Mouse (Mus musculus) spleen, adult 2 months (tissue): Measurements from ENCODE around the gene Ikzf4. TPM values are rescaled to one million over a fixed set of nuclear protein-coding genes. Genes with fewer than 3 reads are reported as not detected.
"Not testable (repeated sequence)": the region's sequence is repeated elsewhere in the genome, so short reads cannot be mapped to it uniquely, and the experiment has no call there.

ENCODE experiments used
- DNase-seq, 2 experiments: peaks; one replicate each; pipeline versions ENCODE4 v3.0.0 to v3.0.0-alpha.2; 2012 to 2021; ENCODE audit warnings: low spot score in 2 of 2, low read depth in 1 of 2
- H3K27ac ChIP-seq: fragments of 200-500 bp; 2 replicates; pipeline ENCODE4 v1.5.1; 2012; ENCODE audit warnings: low read length, inconsistent platforms; ENCODE audit not compliant: insufficient read depth
- H3K27me3 ChIP-seq: fragments of 200-500 bp; 2 replicates; pipeline ENCODE4 v1.6.1; 2012; ENCODE audit warnings: mild to moderate bottlenecking, moderate library complexity, low read length, inconsistent platforms; ENCODE audit not compliant: control insufficient read depth, insufficient read depth
- H3K36me3 ChIP-seq: fragments of 200-500 bp; 2 replicates; pipeline ENCODE4 v1.6.1; 2012; ENCODE audit warnings: mild to moderate bottlenecking, low read length, inconsistent platforms; ENCODE audit not compliant: control insufficient read depth, insufficient read depth
- H3K4me1 ChIP-seq: fragments of 200-500 bp; 2 replicates; pipeline ENCODE4 v1.6.1; 2011; ENCODE audit warnings: inconsistent platforms; ENCODE audit not compliant: control insufficient read depth, insufficient read depth, insufficient read length
- H3K4me3 ChIP-seq: fragments of 200-500 bp; 2 replicates; pipeline ENCODE4 v1.5.1; 2011; ENCODE audit warnings: mild to moderate bottlenecking, inconsistent platforms; ENCODE audit not compliant: insufficient read depth, insufficient read length; ENCODE audit errors: extremely low read depth
- CTCF ChIP-seq: fragments of 200-500 bp; IDR thresholded peaks from 2 replicates; pipeline ENCODE4 v1.5.1; 2011; ENCODE audit warnings: mild to moderate bottlenecking, inconsistent platforms; ENCODE audit not compliant: insufficient read depth, insufficient read length, insufficient replicate concordance; ENCODE audit errors: extremely low read depth
- POLR2A ChIP-seq: fragments of 200-500 bp; IDR thresholded peaks from 2 replicates; pipeline ENCODE4 v1.6.1; 2011; ENCODE audit warnings: low read depth, low read length, inconsistent platforms
- WGBS: fragments of 180-500 bp; shearing (Covaris S2); methylation state at CpG from one replicate; pipeline ENCODE4 v1.1.7; 2018; 5-methylcytosine and 5-hydroxymethylcytosine counted together
- polyA plus RNA-seq: library from polyadenylated mRNA; depleted of rRNA; stranded (reverse); fragments of >200 nt; gene quantifications from 2 replicates; pipeline ENCODE4 v1.2.3, GENCODE M21; 2012

Ikzf4 gene
- polyA plus RNA-seq, 1 experiment = 1.1 TPM

DNA sequence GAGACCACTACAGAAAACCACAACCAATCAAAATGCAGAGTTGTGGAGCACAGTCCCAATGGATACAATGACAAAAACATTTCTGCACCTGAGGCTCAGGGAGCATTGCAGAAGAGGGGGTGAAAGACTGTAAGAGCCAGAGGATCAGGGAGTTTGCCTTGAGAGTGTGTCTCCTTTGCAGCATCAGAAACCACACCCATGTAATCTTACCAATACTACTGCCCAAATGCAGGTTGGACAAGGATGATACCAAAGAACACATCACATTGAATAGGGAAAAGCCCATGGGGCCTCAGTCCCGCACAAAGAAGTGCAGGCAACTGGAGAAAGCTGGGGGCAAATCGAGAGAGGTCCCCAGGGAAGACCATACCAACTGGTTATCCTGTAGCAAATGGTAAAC, 16.0 kb downstream of the Ikzf4 start:
- TF ChIP-seq POLR2A (no peak), CTCF (no peak)
- H3K27ac ChIP-seq = no peak overlapping the region
- WGBS = 52% methylated on average over 2 of the region's 2 CpGs
- peaks cover 5% of the 10 kb centered on the region; the same call in 1 of the 2 replicates for H3K4me1 ChIP-seq
- H3K27me3 ChIP-seq = no peaks in the 10 kb centered on the region
- no peak overlapping the region for H3K4me3 ChIP-seq
- H3K36me3 ChIP-seq = peaks cover 6% of the 10 kb centered on the region
- DNase-seq = no peak

DNA sequence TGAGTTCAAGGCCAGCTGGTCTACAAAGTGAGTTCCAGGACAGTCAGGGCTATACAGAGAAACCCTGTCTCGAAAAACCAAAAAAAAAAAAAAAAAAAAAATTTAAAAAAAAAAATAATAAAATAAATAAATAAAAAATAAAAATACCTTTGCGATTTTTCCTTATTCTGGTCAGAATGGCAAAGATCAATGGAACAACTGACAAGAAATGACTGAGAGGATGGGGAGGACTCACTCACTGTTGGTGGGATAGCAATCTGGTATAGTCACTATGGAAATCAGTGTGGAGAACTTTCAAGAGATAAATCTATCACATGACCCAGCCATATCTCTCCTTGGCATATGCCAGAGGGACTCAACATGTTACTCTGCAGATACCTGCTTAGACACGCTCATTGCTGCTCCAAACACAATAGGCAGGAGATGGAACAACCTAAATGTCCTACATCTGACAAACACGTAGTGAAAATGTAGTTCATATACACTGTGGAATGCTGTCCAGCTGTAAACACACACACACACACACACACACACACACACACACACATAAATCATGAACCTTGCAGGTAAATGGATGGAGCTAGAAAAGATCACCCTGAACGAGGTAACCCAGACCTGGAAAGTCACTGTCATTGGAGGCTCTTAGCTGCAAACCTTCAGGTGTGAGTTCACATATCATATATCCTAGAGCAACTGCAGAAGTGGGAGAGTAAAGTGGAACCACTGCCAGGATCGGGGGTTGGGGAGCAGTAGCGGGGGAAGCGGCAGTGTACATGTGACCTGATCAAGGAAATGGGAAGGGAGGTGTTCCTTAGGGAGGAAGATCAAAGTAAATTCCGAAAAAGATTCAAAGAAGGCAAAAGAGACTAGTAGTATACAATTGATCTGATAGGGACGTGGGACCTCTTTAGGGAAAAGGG, 18.1 kb downstream of the Ikzf4 start:
- H3K27ac ChIP-seq = no peak overlapping the region
- H3K4me1 ChIP-seq = peaks cover 5% of the 10 kb centered on the region; the same call in 1 of the 2 replicates
- peaks cover 13% of the 10 kb centered on the region for H3K36me3 ChIP-seq
- no peaks in the 10 kb centered on the region for H3K27me3 ChIP-seq
- 80% methylated on average over 10 of the region's 10 CpGs for WGBS
- no peak overlapping the region for H3K4me3 ChIP-seq
- no peak for DNase-seq
- TF ChIP-seq POLR2A (no peak), CTCF (no peak)

DNA sequence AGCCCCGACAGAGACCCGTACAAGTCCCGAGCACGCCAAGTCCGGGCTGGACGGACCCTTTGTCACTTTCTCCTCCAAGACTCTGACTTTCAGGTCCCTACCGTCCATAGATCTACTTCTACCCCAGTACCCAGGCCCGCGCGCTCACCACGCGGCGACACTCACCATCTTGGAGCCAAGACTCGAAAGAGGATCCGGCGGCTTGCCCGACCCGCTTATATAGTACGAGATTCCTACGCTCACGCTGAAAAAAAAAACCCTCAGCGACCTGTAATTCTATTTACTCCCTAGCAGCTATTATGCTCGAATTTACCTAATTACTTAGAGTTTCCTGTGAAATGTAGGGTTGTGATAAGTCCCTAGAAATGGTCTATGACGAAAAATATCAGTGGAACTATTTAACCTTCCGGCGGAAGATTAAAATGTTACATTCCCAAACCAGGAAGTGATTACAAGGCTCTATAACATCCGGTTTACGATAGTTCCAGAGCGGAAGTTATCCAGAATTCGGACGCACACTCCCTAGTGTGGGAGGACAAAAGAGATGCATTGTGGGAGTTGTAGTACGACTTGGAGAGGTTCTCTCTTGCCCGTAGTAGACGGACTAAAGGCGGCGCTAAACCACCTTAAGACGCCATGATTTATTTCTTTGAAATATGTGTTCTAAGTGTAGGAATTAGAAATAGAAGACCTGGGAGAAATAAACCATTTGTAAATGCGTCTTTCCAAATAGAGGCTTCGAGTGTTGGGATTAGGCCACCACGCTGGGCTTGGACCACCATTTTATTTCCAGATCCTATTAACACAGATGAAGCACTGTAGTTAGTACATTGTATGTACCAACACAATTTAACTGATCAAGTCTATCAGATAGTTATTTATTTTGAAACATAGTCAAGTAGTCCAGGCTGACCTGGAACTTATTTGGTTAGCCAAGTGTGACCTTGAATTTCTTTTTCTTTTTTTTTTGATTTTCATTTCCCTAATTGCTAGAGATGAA, 19.2 kb downstream of the Ikzf4 start, which contains the start of gene Rps26:
TSS of gene Rps26 (minus strand) at position 437 of the 1,000 bp plus-strand sequence.
- peak; percentile 81 to 99 for DNase-seq
- peak within 1 kb of the TSS; percentile 71 for H3K27ac ChIP-seq
- 2% methylated on average over 40 of the region's 40 CpGs for WGBS
- peaks cover 5% of the 10 kb centered on the region; the same call in 1 of the 2 replicates for H3K4me1 ChIP-seq
- peaks cover 13% of the 10 kb centered on the region for H3K36me3 ChIP-seq
- TF ChIP-seq CTCF (no peak), POLR2A (peak; percentile 90)
- H3K27me3 ChIP-seq = no peaks in the 10 kb centered on the region
- peak within 1 kb of the TSS; percentile 68 for H3K4me3 ChIP-seq

DNA sequence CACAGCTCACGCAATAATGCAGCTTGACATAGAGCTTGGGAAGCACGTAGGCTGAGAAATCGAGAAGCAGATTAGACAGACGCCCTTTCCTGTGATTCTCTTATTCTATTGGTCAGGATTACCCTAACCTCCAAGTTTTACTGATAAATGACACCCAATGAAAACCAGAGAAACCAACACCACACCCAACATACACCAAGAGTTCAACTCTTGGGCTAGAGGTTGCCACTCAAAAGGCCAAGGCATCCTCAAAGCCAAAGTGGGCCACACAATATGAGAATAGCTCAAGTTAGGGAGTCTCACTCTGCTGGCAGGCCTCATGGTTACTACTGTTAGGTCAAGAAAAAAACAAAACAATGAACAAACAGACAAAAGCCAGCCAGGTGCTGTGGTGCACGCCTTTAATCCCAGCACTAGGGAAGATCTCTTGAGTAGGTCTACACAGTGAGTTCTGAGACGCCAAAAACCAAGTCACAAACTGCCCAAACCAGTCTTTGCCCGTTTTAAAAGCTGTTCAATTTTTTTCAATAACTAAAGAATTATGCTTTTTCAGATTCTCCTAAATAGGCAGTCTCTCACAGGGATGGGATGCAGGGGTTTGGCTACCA, 20.4 kb downstream of the Ikzf4 start:
- DNase-seq = no peak
- H3K27me3 ChIP-seq = no peaks in the 10 kb centered on the region
- peaks cover 13% of the 10 kb centered on the region for H3K36me3 ChIP-seq
- peaks cover 5% of the 10 kb centered on the region; the same call in 1 of the 2 replicates for H3K4me1 ChIP-seq
- peak overlapping the region; percentile 68 for H3K4me3 ChIP-seq
- 40% methylated on average over 7 of the region's 7 CpGs for WGBS
- no peak overlapping the region; the same call in 1 of the 2 replicates for H3K27ac ChIP-seq
- no peak for TF ChIP-seq CTCF
- TF ChIP-seq POLR2A = no peak

DNA sequence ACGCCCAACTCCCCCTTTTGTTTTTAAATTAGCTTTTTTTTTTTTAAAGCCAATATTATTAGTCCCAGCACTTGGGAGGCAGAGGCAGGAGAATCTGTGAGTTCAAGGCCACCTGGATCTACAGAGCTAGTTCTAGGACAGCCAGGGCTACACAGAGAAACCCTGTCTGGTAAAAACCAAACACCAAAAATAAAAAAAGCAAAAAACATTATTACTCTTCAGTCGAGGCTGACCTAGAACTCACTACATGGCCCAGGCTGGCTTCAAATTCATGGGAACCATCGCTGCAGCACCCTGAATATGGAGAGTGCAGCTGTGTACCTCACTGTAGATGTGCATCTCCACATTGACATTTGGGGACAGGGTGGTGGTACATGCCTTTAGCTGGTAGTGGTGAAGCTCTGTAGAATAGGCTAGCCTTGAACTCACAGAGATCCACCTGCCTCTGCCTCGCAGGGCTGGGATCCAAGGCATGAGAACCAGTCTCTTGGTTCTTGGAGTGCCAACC, 22.6 kb downstream of the Ikzf4 start:
- not testable (repeated sequence) for H3K27ac ChIP-seq

DNA sequence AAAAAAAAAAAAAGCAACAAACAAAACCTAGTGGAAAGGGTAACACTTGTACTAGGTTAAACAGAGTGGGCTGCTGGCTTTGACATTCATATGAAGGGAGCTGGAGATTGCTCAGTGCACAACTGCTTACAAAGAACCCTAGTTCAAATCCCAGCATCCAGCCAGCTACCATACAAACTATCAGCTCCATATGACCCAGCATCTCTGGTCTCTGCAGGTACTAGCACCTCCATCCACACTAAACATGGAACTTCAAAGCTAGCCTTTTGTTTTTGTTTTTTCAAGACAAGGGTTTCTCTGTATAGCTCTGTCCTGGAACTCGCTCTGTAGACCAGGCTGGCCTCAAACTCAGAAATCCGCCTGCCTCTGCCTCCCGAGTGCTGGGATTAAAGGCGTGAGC, 23.1 kb downstream of the Ikzf4 start:
- no peak for TF ChIP-seq POLR2A
- no peak for TF ChIP-seq CTCF
- DNase-seq = no peak
- no peaks in the 10 kb centered on the region for H3K27me3 ChIP-seq

More for the DNA sequence above, 22.6 kb downstream of the Ikzf4 start:
- H3K4me3 ChIP-seq, H3K4me1 ChIP-seq, H3K27me3 ChIP-seq, DNase-seq: not testable (repeated sequence)
- peaks cover 13% of the 10 kb centered on the region for H3K36me3 ChIP-seq
- whole genome bisulfite sequencing = 92% methylated on average over 4 of the region's 4 CpGs

More for the DNA sequence above, 23.1 kb downstream of the Ikzf4 start:
- 90% methylated on average over 4 of the region's 4 CpGs for WGBS
- Histone ChIP-seq H3K4me1 (peaks cover 5% of the 10 kb centered on the region; the same call in 1 of the 2 replicates), H3K27ac (no peak overlapping the region), H3K4me3 (no peak overlapping the region), H3K36me3 (peaks cover 13% of the 10 kb centered on the region)
